Mouse (Mus musculus): ENCODE results near the gene Zik1. TPM values are rescaled to one million over a fixed set of nuclear protein-coding genes. Genes with fewer than 3 reads are reported as not detected.

The Zik1 gene
- total RNA-seq (2015; ENCODE audit: low replicate concordance) (0.77 and 1.7 TPM in 2 replicates), total RNA-seq (2017; ENCODE audit: low replicate concordance) (0.28 and 0.43 TPM in 2 replicates)

DNA sequence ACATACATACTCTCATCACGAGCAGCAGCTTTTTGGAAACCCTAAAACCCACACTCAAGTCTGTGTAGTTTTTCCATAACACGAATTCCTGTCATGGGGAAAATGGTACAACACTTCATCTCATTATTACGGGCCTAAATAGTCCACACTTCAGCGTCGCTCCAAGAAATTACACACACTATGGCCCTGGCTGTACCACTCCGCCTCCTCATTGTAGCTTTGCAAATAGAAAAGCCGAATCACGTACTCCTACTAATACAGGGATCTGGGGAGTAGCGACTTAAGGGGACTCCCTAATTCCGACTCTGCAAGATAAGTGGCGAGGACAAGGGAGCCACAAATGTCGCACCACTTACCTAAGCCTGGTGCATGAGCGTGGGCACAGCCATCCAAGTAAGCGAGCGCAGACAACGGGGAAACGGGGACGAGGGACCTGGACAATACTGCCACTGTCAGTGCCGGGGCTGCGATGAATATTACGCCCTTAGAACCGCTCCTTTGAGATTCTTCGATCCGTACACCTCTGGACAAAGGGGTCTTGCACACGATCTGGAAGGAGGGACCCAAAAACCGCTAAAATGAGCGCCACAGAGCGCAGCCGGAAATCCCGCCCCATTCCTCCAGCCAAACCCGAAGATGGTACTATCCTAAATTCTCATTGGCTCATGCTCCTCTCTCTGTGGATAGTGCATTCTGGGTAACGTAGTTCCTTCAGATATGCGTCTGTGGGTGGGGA lies at the start of gene Zik1:
Gene Zik1, minus strand, starts transcription at position 609 of the 736 bp plus-strand sequence.
- ATAC-seq (replicated peaks; ENCODE audit: low FRiP score, poor library complexity, severe bottlenecking), result peak; percentile 93

DNA sequence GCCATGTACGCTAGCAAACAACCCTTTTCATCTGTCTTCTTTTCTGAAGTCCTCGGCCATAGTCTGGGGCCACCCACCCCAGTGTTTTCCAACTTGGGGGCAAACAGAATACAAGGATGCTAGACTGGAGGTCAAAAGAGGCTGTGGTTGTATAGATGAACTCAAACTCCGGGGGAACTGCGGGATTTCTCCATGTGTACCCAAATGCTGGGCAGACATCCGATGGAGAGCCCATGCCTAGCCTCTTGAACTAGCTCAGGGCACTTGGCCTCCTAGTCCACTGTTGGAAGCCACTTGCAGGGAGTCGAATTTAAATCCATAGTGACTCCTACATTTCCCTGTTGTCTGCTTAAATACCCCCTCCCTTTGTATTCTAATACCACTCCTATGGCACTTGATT lies 384 bp upstream of the Zik1 start:
- 0 out of 2 replicates have a peak, but pooled peaks have one; percentile 30 for ATAC-seq (replicated peaks; ENCODE audit: low FRiP score, poor library complexity, severe bottlenecking)

DNA sequence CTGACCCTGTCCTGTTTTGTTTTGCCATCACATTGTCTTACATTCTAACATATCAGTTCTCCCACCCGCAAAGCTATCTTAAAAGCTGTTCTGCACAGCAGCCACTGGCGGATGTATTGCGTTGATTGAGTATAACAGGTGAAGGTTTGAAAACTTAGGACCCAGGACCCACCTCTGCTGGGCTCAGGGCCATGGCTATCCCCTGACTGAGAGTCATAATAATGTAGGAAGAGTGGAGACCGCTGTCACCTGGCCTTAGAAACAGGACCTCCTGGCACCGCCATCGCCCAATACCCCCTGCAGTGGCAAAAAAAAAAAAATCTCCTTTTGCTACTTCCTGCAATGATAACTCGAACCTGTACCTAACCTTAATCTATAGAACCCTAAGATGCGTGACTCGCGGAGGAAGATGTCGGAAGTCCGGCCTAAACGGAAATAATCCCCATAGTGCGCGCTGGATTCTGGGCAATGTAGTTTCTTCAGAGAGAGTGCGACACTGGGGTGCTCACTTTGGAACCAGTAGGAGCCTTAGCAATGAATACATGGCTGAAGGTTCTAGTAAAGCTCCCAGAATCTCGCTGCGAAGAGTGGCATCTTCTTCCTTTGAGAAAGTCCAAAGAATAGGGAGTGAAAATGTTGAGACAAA lies 14.5 kb downstream of the Zik1 start:
- ATAC-seq (replicated peaks; ENCODE audit: low FRiP score, poor library complexity, severe bottlenecking), result no peak

- ATAC-seq (replicated peaks; ENCODE audit: low FRiP score, poor library complexity, severe bottlenecking), result no peak
These were observed 15.4 kb downstream of the Zik1 start for GRCm38 (mm10) chr7:10479813-10480212.

DNA sequence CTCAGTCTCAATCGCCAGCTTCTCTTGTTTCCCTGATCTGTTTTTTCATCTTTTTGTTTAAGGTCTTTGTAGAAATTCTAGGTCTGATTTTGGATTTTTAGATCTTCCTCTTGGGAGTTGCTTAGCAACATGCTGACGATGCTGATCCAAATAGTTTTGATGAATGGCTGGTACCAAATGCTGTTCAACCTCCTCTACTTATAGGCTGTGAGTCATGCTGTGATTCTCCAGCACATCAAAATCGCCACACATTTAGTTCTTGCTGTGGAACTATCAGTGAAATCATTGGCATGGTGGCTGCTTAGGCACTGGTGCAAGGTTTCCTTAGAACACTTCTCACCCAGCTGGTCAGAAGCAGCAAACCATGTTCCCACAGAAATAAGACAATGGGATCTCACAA lies 37.0 kb downstream of the Zik1 start:
- no peak for ATAC-seq (replicated peaks; ENCODE audit: low FRiP score, poor library complexity, severe bottlenecking)

DNA sequence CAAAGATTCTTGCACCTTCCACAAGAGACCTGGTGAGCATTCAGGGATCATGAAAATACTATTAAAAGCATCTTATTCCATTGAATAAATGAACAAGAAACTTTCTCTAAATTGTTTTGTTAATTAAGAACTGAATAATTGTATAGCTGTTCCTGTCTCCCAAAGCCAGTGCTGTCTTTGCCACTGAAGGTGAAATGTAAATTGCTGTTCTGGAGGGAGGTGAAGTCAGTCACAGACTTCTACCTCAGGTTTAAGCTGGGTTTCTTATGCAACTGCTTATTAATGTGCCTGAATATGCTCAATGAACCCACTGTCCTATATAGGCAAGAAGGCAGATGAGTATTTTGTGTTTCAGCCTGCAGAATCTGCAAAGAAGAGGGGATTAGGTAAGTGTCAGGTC lies 52.2 kb downstream of the Zik1 start, which contains the start of gene Vmn1r67:
Gene Vmn1r67, plus strand, starts transcription at position 301 of the 400 bp plus-strand sequence.
- ATAC-seq (replicated peaks; ENCODE audit: low FRiP score, poor library complexity, severe bottlenecking), result no peak

Other genes starting within 250 kb of the Zik1 start
- not detected in 2 replicates for gene Vmn1r66, start 217.4 kb downstream of the Zik1 start, total RNA-seq (2015; ENCODE audit: low replicate concordance)
- gene Vmn1r66, start 217.4 kb downstream of the Zik1 start, total RNA-seq (2017; ENCODE audit: low replicate concordance), result 0.26 TPM in 1 of 2 replicates, not detected in the other
- gene Vmn1r67, start 52.1 kb downstream of the Zik1 start, total RNA-seq (2015; ENCODE audit: low replicate concordance), result not detected in 2 replicates
- not detected in 2 replicates for gene Vmn1r67, start 52.1 kb downstream of the Zik1 start, total RNA-seq (2017; ENCODE audit: low replicate concordance)
- gene Vmn1r68, start 63.1 kb upstream of the Zik1 start, total RNA-seq (2015; ENCODE audit: low replicate concordance), result not detected in 2 replicates
- 0.17 and 0.28 TPM in 2 replicates for gene Vmn1r68, start 63.1 kb upstream of the Zik1 start, total RNA-seq (2017; ENCODE audit: low replicate concordance)
- gene Vmn1r69, start 118.3 kb upstream of the Zik1 start, total RNA-seq (2015; ENCODE audit: low replicate concordance), result not detected in 2 replicates
- gene Vmn1r69, start 118.3 kb upstream of the Zik1 start, total RNA-seq (2017; ENCODE audit: low replicate concordance), result not detected in 2 replicates
- not detected in 2 replicates for gene Vmn1r70, start 136.1 kb upstream of the Zik1 start, total RNA-seq (2015; ENCODE audit: low replicate concordance)
- not detected in 2 replicates for gene Vmn1r70, start 136.1 kb upstream of the Zik1 start, total RNA-seq (2017; ENCODE audit: low replicate concordance)
- not detected in 2 replicates for gene Nlrp4b, start 192.4 kb upstream of the Zik1 start, total RNA-seq (2015; ENCODE audit: low replicate concordance)
- not detected in 2 replicates for gene Nlrp4b, start 192.4 kb upstream of the Zik1 start, total RNA-seq (2017; ENCODE audit: low replicate concordance)